ENCODE assay signal across 8 mouse cellular contexts in the genomic region with DNA sequence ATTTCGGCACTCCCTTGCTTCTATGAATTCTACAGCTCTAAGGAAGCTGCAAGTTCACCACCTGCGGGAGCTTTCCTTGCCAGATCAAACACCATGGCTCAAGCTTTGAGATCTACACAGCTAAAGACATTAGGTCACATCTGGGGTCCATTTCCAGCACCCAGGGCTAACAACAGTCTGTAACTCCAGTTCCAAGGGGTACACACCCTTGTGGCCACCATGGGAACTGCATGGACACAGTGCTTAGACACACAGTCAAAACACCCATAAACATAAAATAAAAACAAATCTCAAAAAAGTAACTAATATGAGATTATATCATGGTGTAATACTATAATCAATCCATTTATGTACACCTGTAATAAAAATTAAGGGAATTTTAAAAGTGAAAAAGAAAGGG.
A peak's percentile ranks its signal among the peaks of the same experiment; 100 is the strongest.
DNase-seq lines count a peak whose midpoint lies in the region; TF ChIP-seq lines count a peak whose summit lies in the region.
"Had no signal": no experiment of that assay in that cellular context is flagged by ENCODE, and none has a peak within 500 bp of the region (broad histone marks: within the 10 kb centered on the region; RNA-seq: fewer than 3 reads in every experiment).

No protein-coding gene starts in this region.

- intact Hi-C loops in left cerebral cortex, adult 2 months (cut with DNase I), result loop anchor here (2.0 to 5.0 kb wide), 2 partner anchors 35 to 115 kb away; no protein-coding TSS in a partner anchor
- intact Hi-C loops in left cerebral cortex, postnatal 25 days (cut with DNase I), result loop anchor here (5.0 kb wide), 1 partner anchor 230 kb away; no protein-coding TSS in a partner anchor

- peak; percentile 55 for TF ChIP-seq CTCF in left cerebral cortex, adult 2 months (IDR thresholded peaks at IDR 0.05)
- TF ChIP-seq CTCF in small intestine, adult 2 months (IDR thresholded peaks at IDR 0.05; ENCODE audit: extremely low read depth, insufficient read length, insufficient replicate concordance, low read depth, low read length), result peak; percentile 55; the same call in 1 of the 2 replicates

- H3K4me3 ChIP-seq in left cerebral cortex, adult 2 months, result no peak overlapping the region
- H3K4me3 ChIP-seq in small intestine, adult 2 months (ENCODE audit: low read depth, low read length), result no peak overlapping the region
- H3K4me3 ChIP-seq: megakaryocyte, embryonic 14.5 days had no signal

- no peaks in the 10 kb centered on the region for H3K4me1 ChIP-seq in small intestine, adult 2 months (ENCODE audit: control insufficient read depth, insufficient read depth, insufficient read length, low read length)
- H3K4me1 ChIP-seq: megakaryocyte, embryonic 14.5 days had no signal

- no peaks in the 10 kb centered on the region for H3K36me3 ChIP-seq in small intestine, adult 2 months (ENCODE audit: control insufficient read depth, insufficient read depth, low read length)

- no peak for TF ChIP-seq POLR2A in small intestine, adult 2 months (IDR thresholded peaks at IDR 0.05; ENCODE audit: low read depth, low read length)

- H3K27ac ChIP-seq in left cerebral cortex, adult 2 months, result no peak overlapping the region
- H3K27ac ChIP-seq in small intestine, adult 2 months (ENCODE audit: insufficient read depth, low read depth, low read length), result no peak overlapping the region

- 88% methylated on average over 2 of the region's 2 CpGs for WGBS in small intestine, adult 2 months

- DNase-seq in left cerebral cortex, adult 2 months (ENCODE audit: extremely low spot score in 1 of 2, low spot score in 2 of 2), result no peak
- DNase-seq in left cerebral cortex, postnatal 25 days (ENCODE audit: low spot score in 2 of 2), result no peak
- DNase-seq in T-cell, adult 2 months (ENCODE audit: low spot score), result peak; percentile 15
- peak; percentile 17 for DNase-seq in forelimb bud, embryonic 11.5 days (ENCODE audit: low read depth, low spot score)
- DNase-seq in layer of hippocampus, postnatal 14 days (ENCODE audit: low spot score in 2 of 2), result no peak
- DNase-seq in adipocyte (ENCODE audit: low spot score), result no peak

- no peaks in the 10 kb centered on the region for H3K27me3 ChIP-seq in small intestine, adult 2 months (ENCODE audit: control insufficient read depth, insufficient read depth, low read length)
- H3K27me3 ChIP-seq: megakaryocyte, embryonic 14.5 days had no signal

Comparison
In these comparisons a context has a peak if more than half of its experiments do, and no peak if none do; other contexts are left out.
1. DNase-seq: peak in T-cell, adult 2 months (single experiment) and forelimb bud, embryonic 11.5 days (single experiment); none in left cerebral cortex, adult 2 months (0 of 2), left cerebral cortex, postnatal 25 days (0 of 2), layer of hippocampus, postnatal 14 days (0 of 2) and adipocyte (single experiment).